Mouse (Mus musculus) left cerebral cortex, postnatal 10 days (tissue): ENCODE data around the gene Myoz1. TPM values are rescaled to one million over a fixed set of nuclear protein-coding genes. Genes with fewer than 3 reads are reported as not detected.
A peak's percentile ranks its signal among the peaks of the same experiment; 100 is the strongest.

Experiments
- DNase-seq, 2 experiments: peaks; one replicate each; pipeline ENCODE4 v3.0.0; 2021 to 2022; ENCODE audit warnings: low spot score in 2 of 2, mixed read lengths in 1 of 2; ENCODE audit errors: extremely low spot score in 1 of 2
- intact Hi-C: fragments of 180-260 bp; cut with DNase I; formaldehyde crosslinking; loops from one replicate; pipeline ENCODE4 v1.15.1; 2025
- total RNA-seq, 2 experiments: library from RNA; stranded (reverse); gene quantifications; 2 replicates each; pipeline ENCODE4 v1.2.3; 2021

The Myoz1 gene
- total RNA-seq, 2 experiments from 2014 or later = not detected

DNA sequence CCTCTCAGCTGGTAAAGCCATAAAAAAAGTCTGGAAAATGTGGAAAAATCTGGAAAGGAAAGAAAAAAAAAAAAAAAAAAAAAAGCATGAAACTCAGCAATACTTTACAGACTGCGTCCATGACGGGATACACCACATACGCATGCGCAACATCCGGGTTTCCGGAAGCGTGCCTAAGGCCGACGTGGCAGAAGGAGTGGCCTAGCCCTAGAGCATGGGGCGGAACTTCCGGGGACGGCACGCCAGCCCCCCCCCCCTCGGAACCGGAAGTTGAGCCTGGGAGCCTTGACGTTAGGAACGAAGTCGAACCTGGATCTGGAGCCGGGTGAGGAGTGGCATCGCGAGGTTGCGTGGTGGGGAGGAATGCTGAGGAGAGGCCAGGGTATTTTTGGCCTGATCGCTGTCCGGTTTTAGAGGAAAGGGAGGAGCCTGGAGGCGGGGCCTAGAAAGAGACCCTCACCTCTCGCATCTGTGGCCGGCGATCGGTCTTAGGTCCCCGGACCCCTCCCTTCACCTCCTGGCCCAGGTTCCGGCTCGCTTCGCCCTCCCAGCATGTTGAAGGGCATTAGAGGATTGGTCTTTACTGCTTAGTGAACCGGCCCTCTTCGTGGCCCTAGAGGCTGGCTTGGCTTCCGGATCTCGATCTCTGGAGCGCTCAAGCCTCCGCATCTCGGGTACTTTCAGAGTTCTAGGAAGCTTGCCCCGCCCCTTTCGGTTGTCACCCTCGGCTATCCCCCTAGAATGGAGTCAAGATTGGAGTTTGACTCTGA is 17.9 kb upstream of the Myoz1 start, which contains the start of gene Sec24c:
Sec24c (plus strand) TSS at position 245 of the 770 bp plus-strand sequence.
- DNase-seq = peak; percentile 96 to 99
- intact Hi-C loops = no loop called here

DNA sequence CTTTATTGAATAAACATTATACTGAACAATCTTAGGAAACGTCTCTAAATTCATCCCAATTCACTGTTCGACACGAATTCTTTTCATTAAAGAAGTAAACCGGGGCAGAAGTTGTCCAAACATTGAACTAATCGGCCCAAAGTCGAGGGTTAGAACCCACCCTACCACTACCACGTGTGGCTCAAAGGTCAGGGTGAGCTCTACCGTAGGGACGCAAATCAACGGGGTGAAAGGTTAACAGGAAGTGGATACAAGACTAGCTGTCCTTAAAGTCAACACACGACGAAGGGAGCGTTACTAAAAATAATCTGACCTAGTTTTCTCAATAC is 17.4 kb upstream of the Myoz1 start:
- DNase-seq = peak in 1 of 2 experiments; percentile 44
- intact Hi-C loops = no loop called here

DNA sequence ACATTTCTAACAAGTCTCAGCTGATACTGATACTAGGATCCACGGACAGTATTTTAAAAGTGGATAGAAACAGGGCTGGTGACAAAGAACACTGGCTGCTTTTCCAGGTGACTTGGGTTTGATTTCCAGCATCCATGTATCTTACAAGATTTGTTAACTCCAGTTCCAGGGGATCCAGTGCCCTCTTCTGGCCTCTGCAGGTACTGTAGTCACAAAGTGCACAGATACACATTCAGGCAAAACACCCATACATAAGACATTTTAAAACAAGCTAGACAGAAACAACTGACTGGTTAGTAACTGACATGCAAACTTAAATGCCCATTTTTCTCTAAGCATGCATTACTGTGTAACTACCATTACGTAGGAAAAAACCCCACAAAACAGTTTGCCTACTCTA is 16.6 kb upstream of the Myoz1 start:
- intact Hi-C loops = no loop called here
- DNase-seq = no peak

DNA sequence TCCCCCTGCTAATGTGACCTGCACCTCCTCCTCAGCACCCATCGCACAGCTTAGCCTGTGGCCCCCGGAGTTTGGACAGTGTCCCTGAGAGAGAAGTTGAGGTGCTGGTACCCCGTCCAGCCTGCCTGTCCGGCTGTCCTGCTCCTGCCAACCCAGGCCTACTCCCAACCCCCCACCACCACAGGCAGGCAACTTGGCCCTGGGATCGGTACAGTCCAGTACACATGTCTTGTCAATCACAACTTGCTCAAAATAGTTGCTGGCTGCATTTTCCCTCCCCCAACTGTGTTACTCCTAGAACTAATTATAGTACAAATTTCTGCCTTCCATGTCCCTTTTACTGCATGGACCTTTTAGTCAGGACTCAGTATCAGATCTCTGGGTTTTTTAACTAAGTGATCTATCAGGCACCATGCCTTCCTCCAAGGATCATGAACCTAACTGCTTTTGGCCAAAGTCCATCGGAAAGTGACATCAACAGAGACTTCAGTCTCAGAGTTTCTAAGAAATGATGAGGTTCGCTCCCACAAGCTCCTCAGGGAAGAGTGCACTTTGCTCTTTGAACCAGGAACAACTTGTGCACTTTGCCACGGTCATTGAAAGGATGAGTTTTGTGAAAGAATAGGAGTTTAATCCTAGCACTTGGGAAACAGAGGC is 11.9 kb upstream of the Myoz1 start, which contains the start of gene Synpo2l:
Synpo2l (minus strand) TSS at position 201 of the 657 bp plus-strand sequence.
- intact Hi-C loops = loop anchor here (10.0 kb wide), 1 partner anchor 273 kb away; the partner anchor contains the start of gene Mrps16
- no peak for DNase-seq

DNA sequence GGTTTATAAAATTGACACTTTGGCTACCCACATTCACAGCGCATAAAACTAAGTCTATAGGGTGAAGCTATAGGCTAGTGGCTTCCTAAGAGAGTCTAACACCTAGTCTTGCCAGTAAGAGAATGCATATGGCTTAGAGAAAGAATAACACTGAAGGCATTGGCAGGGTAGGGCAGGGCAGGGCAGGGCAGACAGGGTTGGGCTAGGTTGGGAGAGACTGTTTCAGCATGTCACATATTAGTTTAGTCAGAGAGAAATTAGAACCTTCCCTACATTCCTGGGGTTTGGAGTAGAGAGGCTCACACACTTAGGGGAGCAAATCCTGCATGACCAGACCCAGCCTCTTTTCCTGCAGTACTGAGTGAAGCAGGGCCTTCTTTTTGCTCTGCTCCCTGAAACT is 11.1 kb upstream of the Myoz1 start:
- DNase-seq = no peak
- intact Hi-C loops = loop anchor here (10.0 kb wide), 1 partner anchor 273 kb away; the partner anchor contains the start of gene Mrps16

DNA sequence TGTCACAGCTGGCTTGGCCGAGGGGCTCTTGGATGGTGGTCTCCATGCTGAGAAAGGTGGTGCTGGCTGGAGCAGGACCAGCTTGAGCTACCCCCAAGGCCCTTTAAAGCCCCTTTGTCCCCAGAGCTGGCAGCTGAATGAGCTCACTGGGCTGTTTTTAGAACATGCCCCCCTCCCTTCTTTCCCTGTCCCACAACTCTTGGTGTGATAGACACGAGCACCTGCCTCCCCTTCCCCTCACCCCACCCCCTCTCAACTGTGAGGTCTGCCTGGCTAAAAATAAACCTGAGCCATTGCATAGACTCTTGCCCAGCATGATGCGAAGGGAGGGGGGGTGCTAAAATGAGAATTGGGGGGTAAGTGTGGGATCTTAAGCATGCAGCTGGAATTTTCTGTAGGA is 8.1 kb upstream of the Myoz1 start:
- DNase-seq = no peak
- intact Hi-C loops = loop anchor here (10.0 kb wide), 1 partner anchor 270 kb away; the partner anchor contains the start of gene Mrps16

DNA sequence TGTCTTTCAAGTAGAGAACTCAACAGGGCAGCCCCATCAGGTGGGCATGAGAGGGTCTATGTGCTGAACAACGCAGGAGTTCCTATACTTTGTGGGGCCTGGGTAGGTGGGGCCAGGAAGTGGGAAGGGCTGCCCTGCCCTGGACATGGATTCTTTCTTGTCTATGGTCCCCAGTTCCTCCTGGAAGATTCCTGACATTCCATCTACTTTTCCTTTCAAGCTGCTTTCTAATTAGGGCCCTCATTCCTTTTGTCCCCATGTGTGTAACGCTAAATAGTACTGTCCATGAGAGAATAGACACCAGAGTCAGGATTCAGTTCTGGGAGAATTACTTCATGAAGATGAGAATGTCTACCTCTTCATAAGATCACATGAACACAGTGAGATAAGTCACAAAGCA is 7.3 kb upstream of the Myoz1 start:
- intact Hi-C loops = loop anchor here (10.0 kb wide), 1 partner anchor 269 kb away; the partner anchor contains the start of gene Mrps16
- no peak for DNase-seq

DNA sequence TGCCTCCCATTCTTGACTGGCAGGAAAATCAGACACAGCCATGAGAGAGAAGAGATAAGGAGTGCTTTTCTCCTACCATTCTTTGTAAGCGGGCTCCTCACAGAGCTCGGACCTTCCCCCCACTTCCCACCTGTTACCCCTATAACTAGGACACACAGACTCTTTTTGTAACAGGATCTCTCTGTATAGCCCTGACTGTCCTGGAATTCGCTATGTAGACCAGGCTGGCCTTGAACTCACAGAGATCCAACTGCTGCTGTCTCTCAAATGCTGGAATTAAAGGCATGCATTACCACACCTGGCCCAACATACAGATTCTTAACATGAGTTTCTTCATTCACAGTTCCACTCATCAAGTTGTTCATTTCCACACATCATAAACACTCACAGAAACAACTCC is 6.4 kb upstream of the Myoz1 start:
- no peak for DNase-seq
- intact Hi-C loops = loop anchor here (10.0 kb wide), 1 partner anchor 268 kb away; the partner anchor contains the start of gene Mrps16

DNA sequence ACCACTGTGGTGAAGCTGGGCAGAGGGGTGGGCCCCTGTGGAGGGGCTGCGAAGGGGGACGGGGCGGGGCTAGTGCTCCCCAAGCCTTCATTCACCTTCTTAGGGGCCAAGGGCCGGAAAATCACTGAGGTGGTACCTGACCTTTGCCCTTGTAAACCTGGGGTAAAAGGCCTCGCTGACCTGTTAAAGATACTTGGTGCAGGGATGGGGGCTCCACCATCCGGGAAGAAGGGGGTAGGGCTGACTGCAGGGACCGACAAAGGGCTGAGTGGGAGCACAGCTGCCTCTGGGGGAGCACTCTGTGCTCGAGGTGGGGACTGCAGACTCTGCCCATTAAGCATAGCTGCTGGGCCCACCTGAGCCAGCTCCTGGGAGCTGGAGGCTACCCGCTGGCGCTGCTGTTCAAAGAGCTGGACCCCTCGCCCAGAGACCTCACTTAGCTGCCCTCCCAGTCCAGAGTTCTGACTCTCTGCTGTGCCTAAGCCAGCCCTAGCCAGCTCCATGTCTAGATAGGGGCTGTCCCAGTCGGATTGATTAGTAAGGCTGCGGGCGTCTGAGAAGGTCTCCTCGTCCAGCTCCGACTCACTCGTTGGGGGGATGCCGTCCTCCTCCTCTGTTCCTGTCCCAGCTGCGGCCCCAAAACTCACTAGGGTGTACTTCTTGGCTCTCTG is 5.5 kb upstream of the Myoz1 start:
- intact Hi-C loops = loop anchor here (1.0 to 10.0 kb wide), 2 partner anchors 85 to 267 kb away; partner anchors contain the start of gene Mrps16

DNA sequence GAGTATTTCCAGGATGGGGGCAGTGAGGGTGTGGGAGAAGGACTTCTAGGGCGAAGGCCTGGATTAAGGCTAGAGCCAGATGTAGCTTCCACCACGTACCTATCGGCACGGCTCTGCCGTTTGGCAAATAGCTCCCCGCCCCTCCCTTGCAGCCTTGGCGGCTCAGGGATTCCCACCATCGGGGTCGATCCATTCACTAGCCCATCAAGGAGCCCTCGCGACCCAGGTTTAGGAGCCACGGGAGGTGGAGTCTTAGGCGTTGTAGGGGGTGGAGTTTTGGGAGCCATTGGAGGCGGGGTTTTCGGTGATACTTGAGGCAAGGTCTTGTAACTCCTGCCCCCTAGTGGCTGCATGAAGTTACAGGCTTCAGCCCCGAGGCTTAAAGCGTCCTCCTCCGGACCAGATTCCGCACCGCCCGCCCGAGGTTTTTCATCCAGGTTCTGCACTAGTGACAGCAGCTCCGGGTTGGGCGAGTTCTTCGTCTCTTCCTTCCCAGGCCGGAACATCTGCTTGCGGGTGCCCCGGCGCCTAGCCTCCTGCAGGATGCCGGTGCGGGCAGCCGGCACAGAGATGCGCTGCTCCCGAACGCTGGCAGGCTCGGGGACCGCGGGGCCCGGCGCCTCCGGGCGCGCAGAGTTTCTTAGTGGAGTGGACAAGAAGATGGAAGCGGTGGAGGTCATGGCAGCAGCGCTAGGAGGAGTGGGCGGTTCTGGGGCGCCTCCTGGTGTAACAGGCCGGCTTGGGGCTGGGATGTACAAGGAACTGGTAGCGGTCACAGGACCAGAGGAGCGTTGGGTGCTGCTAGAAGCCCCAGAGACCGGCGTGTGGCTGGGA is 4.7 kb upstream of the Myoz1 start:
- DNase-seq = peak; percentile 95
- intact Hi-C loops = loop anchor here (1.0 to 10.0 kb wide), 2 partner anchors 85 to 266 kb away; partner anchors contain the start of gene Mrps16

More for the DNA sequence above, 5.5 kb upstream of the Myoz1 start:
- DNase-seq = peak in 1 of 2 experiments; percentile 46

DNA sequence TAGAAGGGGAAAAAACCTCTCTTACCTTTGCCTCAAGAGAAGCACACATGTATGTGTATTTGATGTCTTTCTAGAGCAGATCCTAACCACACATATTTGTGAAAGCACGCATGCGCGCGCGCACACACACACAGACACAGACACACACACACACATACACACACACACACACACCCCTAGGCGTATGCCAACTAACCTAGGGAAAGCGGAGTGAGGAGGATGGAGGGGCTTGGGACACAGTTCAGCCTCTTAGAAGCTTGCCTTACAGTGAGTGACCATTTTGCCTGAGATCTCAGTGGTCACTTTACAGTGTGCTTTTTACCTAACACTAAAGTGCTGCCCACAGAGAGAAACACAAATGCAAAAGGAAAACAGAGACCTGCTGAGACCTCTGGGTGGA is 3.3 kb upstream of the Myoz1 start:
- intact Hi-C loops = loop anchor here (10.0 kb wide), 1 partner anchor 265 kb away; the partner anchor contains the start of gene Mrps16
- no peak for DNase-seq

DNA sequence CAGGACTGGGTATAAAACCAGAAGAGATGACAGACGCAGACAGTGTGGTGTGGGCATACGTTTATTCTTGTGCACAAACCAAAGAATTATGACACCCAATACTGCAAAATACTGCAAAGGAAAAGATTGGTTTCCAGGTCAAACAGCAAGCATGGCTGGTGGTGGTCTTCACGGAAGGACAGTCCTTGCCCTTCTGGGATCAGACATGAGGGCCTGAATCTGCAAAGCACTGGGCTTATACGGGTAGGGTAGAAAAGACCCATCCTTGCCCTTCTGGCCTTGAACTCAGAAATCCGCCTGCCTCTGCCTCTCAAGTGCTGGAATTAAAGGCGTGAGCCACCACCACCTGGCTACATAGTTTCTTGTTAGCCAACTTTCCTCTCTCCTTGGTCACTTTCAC is 2.6 kb upstream of the Myoz1 start:
- no peak for DNase-seq
- intact Hi-C loops = no loop called here

DNA sequence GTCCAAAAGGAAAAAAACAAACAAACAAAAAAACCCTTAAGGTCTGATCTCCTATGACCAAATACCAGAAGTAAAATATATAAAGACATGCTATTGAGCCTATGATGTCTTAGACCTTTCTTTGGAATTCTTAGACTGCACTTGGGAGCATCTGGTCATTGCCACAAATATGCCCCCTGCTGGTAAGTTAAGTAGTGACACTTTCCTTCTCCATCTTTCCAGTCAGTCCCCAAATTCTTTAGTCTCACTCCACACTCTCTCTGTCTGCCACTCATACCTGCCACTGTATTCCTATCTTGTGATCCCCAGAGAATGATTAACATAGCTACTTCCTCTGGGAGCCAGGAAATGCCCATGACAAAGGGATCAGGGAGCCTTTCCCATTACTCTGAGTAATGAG is 2.0 kb upstream of the Myoz1 start:
- intact Hi-C loops = no loop called here
- peak in 1 of 2 experiments; percentile 27 for DNase-seq

DNA sequence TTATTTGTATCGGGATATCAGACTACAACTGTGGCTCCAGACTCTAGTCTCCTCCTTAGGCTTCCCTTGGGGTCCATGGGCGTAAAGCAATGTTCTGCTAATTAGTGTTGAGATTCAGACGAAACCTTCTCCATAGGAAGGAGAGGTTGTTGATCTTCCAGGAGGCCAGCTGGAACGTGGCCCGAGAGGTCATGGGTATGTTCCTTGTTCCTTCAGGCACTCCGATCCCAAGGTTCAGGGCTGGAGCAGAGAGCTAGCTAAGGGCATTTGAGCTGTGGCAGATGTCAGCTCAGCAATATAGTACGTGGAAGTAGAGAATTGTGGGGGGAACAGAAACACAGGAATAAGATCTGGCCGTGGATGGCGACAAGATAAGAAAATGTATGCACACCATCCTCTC is 609 bp downstream of the Myoz1 start:
- DNase-seq = no peak
- intact Hi-C loops = no loop called here

DNA sequence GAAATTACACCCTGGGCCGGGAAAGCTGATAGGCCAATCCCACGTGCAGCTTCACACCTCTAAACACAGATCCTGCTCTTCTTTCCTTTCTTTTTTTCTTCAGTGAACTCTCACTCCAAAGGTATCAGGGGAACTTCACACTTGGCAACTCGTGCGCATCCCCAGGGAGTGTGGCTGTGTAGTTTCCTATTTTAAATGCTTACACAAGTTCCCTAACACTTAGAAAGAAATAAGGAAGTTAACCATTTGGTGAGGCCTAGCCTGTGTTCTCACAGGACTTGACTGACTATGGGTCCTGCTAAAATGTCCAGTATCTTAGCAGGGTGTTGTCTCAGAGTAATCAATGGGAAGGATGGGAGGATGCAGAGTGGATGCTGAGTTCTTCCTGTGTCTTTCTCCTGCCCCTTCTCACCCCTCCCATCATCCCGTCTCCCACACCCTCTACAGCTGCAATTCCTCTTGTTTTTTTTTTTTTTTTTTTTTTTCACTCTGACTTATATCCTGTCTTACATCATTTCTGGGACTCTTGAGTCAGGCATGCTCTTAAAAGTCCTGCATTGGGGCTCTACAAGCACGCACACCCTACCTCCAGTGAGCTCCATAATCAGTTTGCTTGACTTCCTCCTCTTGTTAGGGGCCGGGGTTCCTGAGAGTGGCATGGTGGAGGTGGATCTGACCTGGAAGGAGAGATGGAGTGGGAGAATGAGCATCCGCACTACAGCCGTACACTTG is 1.5 kb downstream of the Myoz1 start:
- intact Hi-C loops = no loop called here
- DNase-seq = no peak

DNA sequence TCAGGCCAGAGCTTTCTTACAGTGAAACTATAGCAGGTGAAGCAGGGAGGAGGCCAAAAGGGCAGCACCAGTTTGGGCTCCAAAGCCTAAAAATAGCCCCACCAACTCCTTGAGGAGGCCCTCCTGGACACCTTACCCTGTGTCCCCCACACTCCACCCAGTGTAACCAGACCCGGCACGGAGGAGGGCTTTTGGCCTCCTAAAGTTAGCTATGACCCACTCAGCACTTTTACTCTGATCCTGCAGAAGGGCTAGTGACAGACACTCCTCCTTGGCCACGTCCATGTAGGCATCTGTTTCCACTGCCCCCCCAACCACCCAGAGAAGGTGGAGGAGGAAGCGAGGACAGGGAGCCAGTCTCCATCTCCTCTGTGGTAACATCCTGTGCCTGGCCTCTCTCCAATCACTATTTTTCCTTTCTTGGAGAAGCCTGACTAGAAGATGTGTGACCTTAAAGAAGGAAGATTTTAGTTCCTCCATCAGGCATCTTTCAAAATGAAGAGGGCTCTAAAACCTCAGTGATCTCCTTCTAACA is 4.6 kb downstream of the Myoz1 start:
- no peak for DNase-seq
- intact Hi-C loops = no loop called here

DNA sequence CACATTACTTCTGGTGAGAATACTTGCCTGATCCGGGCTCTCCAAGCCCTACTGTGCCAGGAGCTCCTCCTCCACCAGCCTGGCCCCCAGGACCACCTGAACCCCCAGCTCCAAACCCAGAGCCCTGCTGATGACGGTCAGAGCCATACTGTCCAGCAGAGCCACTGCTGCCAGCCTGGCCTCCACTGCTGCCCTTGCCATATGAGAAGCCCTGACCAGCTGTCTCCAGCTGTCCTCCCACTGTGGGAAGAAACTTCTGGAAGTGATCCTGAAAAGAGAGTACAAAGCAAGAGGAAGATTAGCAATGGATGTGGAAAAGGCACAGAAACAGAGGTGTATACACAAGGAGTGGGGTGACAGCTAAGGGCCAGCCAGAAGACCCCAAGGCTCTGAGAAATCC is 5.3 kb downstream of the Myoz1 start:
- intact Hi-C loops = no loop called here
- DNase-seq = no peak

DNA sequence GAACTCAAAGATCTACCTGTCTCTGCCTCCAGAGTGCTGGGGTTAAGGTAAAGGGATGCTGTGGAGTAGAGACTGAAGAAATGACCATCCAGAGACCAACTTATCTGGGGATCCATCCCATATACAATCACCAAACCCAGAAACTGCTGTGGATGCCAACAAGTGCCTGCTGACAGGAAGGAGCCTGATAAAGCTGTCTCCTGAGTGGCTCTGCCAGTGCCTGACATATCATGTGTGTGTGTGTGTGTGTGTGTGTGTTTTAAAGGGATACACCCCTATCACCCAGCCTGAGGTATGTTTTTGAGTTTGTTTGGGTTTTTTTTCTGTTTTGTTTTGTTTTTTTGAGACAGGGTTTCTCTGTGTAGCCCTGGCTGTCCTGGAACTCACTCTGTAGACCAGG is 10.0 kb downstream of the Myoz1 start:
- no peak for DNase-seq

More for the DNA sequence above, 10.0 kb downstream of the Myoz1 start:
- intact Hi-C loops = no loop called here
